Mouse (Mus musculus): ENCODE measurements around the gene Klhl22.

- TF ChIP-seq EP300 (IDR thresholded peaks at IDR 0.05; ENCODE audit: low read depth) (no peak), CTCF (IDR thresholded peaks at IDR 0.05; ENCODE audit: low read depth) (no peak)
Measured at GRCm38 (mm10) chr16:17729974-17730373, 29.4 kb upstream of the Klhl22 start.

Measured in heart, postnatal 0 days (tissue).